Mouse (Mus musculus) ES-Bruce4 (cell line): ENCODE data around the gene Lrrn4. TPM values are rescaled to one million over a fixed set of nuclear protein-coding genes. Genes with fewer than 3 reads are reported as not detected.

Experiments used
- H3K27ac ChIP-seq: 2 replicates; pipeline ENCODE4 v1.5.1; 2012; ENCODE audit warnings: low read length, inconsistent platforms; ENCODE audit not compliant: insufficient read depth
- H3K27me3 ChIP-seq: 2 replicates; pipeline ENCODE4 v1.6.1; 2012; ENCODE audit warnings: mild to moderate bottlenecking, low read length, inconsistent platforms; ENCODE audit not compliant: control insufficient read depth, poor library complexity, insufficient read depth, severe bottlenecking
- H3K36me3 ChIP-seq: 2 replicates; pipeline ENCODE4 v1.6.1; 2012; ENCODE audit warnings: inconsistent platforms, mild to moderate bottlenecking, low read length, moderate library complexity; ENCODE audit not compliant: control insufficient read depth, poor library complexity, insufficient read depth, severe bottlenecking
- H3K4me1 ChIP-seq: one replicate; pipeline ENCODE4 v1.8.1; 2011; ENCODE audit warnings: low read length; ENCODE audit not compliant: control insufficient read depth, insufficient read depth
- H3K4me3 ChIP-seq: 2 replicates; pipeline ENCODE4 v1.5.1; 2011; ENCODE audit warnings: low read depth, mild to moderate bottlenecking, low read length
- H3K9ac ChIP-seq: 2 replicates; pipeline ENCODE4 v1.6.1; 2012; ENCODE audit warnings: low read depth, mild to moderate bottlenecking, inconsistent platforms; ENCODE audit not compliant: poor library complexity, severe bottlenecking
- H3K9me3 ChIP-seq: replicated peaks from 2 replicates; pipeline ENCODE4 v1.6.1; 2012; ENCODE audit warnings: mild to moderate bottlenecking, low read length, inconsistent platforms; ENCODE audit not compliant: control insufficient read depth, poor library complexity, insufficient read depth, severe bottlenecking
- CTCF ChIP-seq: IDR thresholded peaks from one replicate; pipeline ENCODE4 v1.8.1; 2011; ENCODE audit warnings: low read depth, low read length
- EP300 ChIP-seq: IDR thresholded peaks from 2 replicates; pipeline ENCODE4 v1.6.1; 2011; ENCODE audit warnings: low read depth, low read length; ENCODE audit not compliant: insufficient read depth
- POLR2A ChIP-seq: IDR thresholded peaks from one replicate; pipeline ENCODE4 v1.8.1; 2011; ENCODE audit warnings: low read length; ENCODE audit not compliant: insufficient read depth
- polyA plus RNA-seq: library from polyadenylated mRNA; stranded (reverse); fragments of >200 nt; gene quantifications from 2 replicates; pipeline ENCODE4 v1.2.4, GENCODE M21; 2011; ENCODE audit warnings: low read depth; ENCODE audit not compliant: missing spikeins, insufficient read depth, insufficient read length

Lrrn4 gene
- polyA plus RNA-seq, 1 experiment = 20.4 TPM

DNA sequence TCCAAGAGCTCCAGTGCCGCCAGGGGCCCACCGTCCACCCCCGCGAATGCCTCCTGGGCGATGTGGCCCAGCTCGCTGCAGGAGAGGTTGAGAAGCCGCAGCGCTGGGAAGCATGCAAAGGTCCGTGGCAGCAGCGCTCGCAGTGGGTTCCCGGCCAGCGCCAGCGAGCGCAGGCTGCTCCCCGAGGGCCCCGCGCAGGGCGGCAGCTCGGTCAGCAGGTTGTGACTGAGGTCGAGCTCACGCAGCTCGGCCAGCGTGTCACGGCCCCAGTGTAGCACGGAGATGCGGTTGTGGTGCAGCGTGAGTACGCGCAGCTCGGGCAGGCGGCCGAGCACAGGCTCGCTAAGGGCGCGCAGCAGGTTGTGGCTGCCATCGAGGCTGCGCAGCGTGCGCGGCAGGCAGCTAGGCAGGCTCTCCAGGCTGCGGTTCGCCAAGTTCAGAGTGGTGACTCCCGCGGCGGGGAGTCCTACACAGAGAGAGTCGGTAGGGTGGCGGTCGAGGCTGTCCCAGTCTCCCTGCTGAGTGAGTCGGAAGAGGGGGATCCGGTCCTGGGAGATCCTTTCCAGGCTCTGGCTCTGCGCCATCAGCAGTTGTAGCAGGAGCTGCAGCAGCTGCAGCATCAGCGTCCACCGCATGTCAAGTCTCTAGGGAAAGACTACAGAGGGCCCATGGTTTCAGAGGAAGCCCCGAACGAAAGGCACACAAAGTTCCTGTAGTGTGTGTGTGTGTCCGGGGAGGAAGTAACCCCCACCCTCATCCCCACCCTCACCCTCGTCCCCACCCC is 1.2 kb downstream of the Lrrn4 start:
- no peaks in the 10 kb centered on the region for H3K9me3 ChIP-seq
- no peaks in the 10 kb centered on the region for H3K36me3 ChIP-seq
- no peaks in the 10 kb centered on the region for H3K27me3 ChIP-seq
- peak overlapping the region; percentile 68 for H3K4me3 ChIP-seq
- no peak overlapping the region for H3K27ac ChIP-seq
- TF ChIP-seq EP300 = no peak
- TF ChIP-seq POLR2A = no peak
- H3K4me1 ChIP-seq = no peaks in the 10 kb centered on the region
- peak overlapping the region; percentile 28 for H3K9ac ChIP-seq

GRCm38 (mm10) chr2:132876991-132877390 is 3.7 kb downstream of the Lrrn4 start:
- TF ChIP-seq POLR2A (no peak), CTCF (no peak), EP300 (no peak)
- Histone ChIP-seq H3K9ac (no peak overlapping the region), H3K27ac (no peak overlapping the region), H3K27me3 (no peaks in the 10 kb centered on the region), H3K9me3 (no peaks in the 10 kb centered on the region), H3K4me1 (no peaks in the 10 kb centered on the region), H3K36me3 (no peaks in the 10 kb centered on the region), H3K4me3 (no peak overlapping the region)

DNA sequence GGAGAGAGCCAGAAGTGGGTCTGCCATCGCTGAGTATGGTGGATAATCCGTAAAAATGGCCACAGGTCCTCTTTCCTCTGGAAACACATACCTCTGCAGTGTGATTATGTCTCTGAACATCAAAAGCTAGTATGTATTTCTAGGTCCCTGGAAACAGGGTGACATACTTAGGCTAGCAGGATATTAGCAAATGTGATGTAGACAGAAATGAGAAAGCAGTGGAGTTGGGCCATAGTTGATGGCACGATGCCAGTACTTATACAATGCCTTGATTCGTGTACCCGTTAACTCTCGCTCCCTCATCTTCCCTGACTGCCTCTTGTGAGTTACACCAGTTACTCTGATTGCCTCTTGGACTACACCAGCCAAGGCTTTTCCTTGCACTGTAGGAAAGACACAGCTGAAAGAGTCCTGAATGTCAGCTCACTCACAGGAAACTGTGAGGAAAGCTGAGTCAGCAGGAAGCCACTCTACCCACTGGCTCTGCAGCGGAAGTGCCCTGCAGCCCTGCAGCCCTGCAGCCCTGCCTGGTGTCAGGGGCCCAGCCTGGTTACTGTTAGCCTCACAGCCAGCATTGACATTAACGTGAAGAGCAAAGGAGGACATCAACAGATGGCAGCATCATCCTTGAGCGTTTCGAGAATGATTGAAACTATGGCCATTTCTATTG is 6.9 kb downstream of the Lrrn4 start:
- TF ChIP-seq EP300 (no peak), POLR2A (no peak), CTCF (no peak)
- Histone ChIP-seq H3K27ac (no peak overlapping the region), H3K9me3 (no peaks in the 10 kb centered on the region), H3K27me3 (no peaks in the 10 kb centered on the region), H3K36me3 (no peaks in the 10 kb centered on the region), H3K4me1 (no peaks in the 10 kb centered on the region), H3K9ac (no peak overlapping the region), H3K4me3 (no peak overlapping the region)

DNA sequence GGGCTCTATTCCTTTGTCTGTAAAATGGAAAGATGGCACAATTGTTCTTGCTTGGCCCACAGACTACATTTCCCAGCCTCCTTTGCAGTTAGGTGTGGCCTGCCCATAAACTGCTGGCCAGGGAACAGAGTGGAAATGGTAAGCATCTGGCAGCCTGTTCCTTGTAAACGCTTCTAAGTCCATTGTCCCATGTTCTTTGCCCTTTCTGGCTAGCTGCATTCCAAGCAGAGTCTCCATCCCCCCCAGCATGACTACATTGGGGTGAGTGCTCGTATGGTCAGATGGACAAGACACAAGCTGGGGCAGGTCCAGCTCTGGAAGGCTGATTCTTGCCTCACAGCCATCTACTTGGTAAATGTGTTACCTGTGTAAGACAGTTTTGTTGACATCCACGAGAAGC is 9.0 kb downstream of the Lrrn4 start:
- Histone ChIP-seq H3K9me3 (no peaks in the 10 kb centered on the region), H3K27me3 (no peaks in the 10 kb centered on the region), H3K36me3 (0 out of 2 replicates have a peak, but pooled peaks cover 2% of the 10 kb centered on the region), H3K27ac (no peak overlapping the region), H3K4me1 (no peaks in the 10 kb centered on the region), H3K9ac (no peak overlapping the region), H3K4me3 (no peak overlapping the region)
- TF ChIP-seq CTCF (no peak), EP300 (no peak), POLR2A (no peak)

DNA sequence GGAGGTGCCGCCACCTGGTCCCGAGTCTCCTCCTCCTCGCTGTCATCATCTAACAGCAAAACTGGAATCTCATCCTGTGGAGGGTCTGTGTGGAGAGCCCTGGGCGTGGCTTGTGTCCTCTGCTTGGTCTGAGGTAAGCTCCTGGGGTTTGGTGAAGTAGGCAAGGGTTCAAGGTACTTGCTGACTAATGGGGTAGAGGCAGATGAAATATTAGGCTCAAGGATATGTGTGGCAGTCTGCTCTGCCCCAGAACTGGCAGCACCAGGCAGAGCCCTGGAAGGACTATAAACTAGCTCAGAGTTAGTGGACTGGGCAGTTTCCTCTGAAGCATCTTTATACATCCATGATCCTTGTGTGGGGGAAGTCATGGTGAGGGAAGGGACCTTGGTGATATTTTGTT is 10.4 kb downstream of the Lrrn4 start:
- TF ChIP-seq POLR2A (no peak), EP300 (no peak), CTCF (no peak)

DNA sequence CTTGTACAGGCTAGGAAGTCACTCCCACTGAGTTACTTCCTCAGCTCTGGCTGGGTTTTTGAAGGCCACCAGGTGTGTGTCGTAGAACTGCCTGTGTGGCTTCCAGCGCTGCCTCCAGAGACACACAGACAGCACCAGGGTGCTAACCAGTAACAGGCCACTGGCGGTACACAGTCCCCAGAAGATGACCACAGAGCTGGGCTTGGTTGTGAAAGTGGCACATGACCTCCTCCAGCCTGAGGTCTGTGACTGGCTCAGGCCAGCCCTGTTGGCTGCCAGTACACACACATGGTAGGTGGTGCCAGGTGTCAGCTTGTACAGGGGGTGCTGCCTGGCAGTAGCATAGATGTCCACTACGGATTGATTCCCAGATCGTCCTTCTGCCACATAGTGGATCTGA is 11.0 kb downstream of the Lrrn4 start:
- no peak for TF ChIP-seq POLR2A
- TF ChIP-seq EP300 = no peak
- TF ChIP-seq CTCF = no peak
- no peak overlapping the region for H3K4me3 ChIP-seq
- H3K9ac ChIP-seq = no peak overlapping the region
- H3K4me1 ChIP-seq = no peaks in the 10 kb centered on the region
- H3K36me3 ChIP-seq = peaks cover 5% of the 10 kb centered on the region
- no peak overlapping the region for H3K27ac ChIP-seq
- no peaks in the 10 kb centered on the region for H3K9me3 ChIP-seq
- H3K27me3 ChIP-seq = no peaks in the 10 kb centered on the region

More for the DNA sequence above, 10.4 kb downstream of the Lrrn4 start:
- no peak overlapping the region for H3K4me3 ChIP-seq
- no peaks in the 10 kb centered on the region for H3K9me3 ChIP-seq
- H3K9ac ChIP-seq = no peak overlapping the region
- no peaks in the 10 kb centered on the region for H3K27me3 ChIP-seq
- no peak overlapping the region for H3K27ac ChIP-seq
- no peaks in the 10 kb centered on the region for H3K4me1 ChIP-seq
- H3K36me3 ChIP-seq = peaks cover 5% of the 10 kb centered on the region
